Mouse (Mus musculus): ENCODE data around the gene Nfu1. TPM values are rescaled to one million over a fixed set of nuclear protein-coding genes. Genes with fewer than 3 reads are reported as not detected.

Nfu1 gene
- 93.0 and 97.9 TPM in 2 replicates for polyA plus RNA-seq (2015; fragmentation: Nextera tagmentation; extraction: Ambion mirVana)

DNA sequence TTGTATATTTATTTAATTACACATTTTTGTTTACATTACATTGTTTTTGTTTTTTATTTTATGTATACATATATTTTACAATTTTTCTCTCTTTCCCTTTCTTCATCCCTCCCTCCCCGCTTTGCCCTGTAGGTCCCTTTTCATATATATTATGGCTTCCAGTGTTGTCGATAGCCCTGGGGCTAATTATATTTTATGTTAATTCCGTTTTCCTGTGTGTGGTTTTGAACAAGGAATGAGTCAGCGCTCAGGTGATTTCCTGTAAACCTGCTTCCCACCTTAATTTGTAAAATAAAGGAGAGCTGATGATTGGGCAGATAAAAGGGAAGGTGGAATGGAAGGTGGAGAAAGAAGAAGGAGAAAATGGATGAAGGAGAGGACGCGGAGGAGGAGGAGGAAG lies at the start of gene Nfu1:
Nfu1 (plus strand) TSS at position 350 of the 400 bp plus-strand sequence.
- Histone ChIP-seq H3K27ac (peak within 1 kb of the TSS; percentile 85), H3K9me3 (no peaks in the 10 kb centered on the region), H3K9ac (peak within 1 kb of the TSS; percentile 89), H3K4me1 (peaks cover 4% of the 10 kb centered on the region; the same call in 1 of the 2 replicates), H3K4me2 (peak within 1 kb of the TSS; percentile 57), H3K27me3 (replicated peaks) (no peaks in the 10 kb centered on the region), H3K36me3 (0 out of 2 replicates have a peak, but pooled peaks cover 2% of the 10 kb centered on the region), H3K4me3 (replicated peaks) (peak within 1 kb of the TSS; percentile 93)
- no peak for ATAC-seq (ENCODE audit: insufficient read depth, low FRiP score, low read depth)
- 73% methylated on average over 6 of the region's 6 CpGs for WGBS

DNA sequence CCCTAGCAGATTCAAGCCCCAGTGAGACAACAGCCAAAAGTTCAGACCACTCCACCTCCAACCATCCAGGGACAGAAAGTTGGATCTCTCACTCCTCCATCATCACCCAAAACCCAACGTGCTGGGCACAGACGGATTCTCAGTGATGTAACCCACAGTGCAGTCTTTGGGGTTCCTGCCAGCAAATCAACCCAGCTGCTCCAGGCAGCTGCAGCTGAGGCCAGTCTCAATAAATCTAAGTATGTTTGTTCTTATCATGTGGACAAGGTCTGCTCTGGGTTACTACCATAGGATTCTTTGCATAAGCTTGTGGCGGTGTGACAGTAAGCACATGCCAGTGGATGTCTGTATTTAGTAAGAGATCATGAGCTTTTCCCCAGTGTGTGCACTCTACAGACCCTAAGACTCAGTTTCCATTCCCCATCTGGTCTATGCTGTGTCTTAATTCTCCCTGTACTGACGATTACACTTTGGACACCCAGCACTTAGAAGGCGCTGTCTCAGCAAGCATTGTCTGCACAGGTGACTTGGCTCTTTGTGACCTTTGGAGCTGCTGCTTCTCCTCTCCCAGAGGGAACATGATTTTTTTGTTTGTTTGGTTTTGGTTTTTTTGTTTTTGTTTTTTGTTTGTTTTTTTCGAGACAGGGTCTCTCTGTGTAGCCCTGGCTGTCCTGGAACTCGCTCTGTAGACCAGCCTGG lies 44.9 kb upstream of the Nfu1 start:
- no peak for ATAC-seq (ENCODE audit: insufficient read depth, low FRiP score, low read depth)

DNA sequence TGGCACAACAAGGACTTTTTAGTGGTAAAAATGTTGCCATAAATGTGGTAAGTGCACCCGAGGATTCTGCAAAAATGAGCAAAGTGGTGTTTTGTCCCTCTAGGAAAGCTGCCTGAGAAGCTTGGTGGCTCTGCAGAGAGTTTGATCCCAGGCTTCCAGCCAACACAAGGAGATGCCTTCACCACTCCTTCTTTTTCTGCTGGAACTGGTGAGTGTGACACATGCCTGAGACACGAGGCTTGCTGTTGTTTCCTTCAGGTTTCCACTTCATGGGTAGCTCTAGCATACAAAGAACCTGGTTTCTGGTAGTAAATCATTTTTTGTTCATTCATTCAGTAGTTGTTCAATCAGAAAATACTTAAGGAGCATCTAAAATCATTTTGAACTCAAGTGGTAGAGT lies 41.9 kb upstream of the Nfu1 start:
- Histone ChIP-seq H3K9me3 (no peaks in the 10 kb centered on the region), H3K27ac (no peak overlapping the region), H3K36me3 (peaks cover 27% of the 10 kb centered on the region), H3K4me1 (no peaks in the 10 kb centered on the region), H3K27me3 (replicated peaks) (no peaks in the 10 kb centered on the region), H3K4me2 (no peak overlapping the region), H3K9ac (no peak overlapping the region), H3K4me3 (replicated peaks) (no peak overlapping the region)
- ATAC-seq (ENCODE audit: insufficient read depth, low FRiP score, low read depth) = no peak
- WGBS = 77% methylated on average over 2 of the region's 2 CpGs

More for the DNA sequence above, 44.9 kb upstream of the Nfu1 start:
- H3K27me3 ChIP-seq (replicated peaks) = no peaks in the 10 kb centered on the region
- H3K4me2 ChIP-seq = no peak overlapping the region
- no peaks in the 10 kb centered on the region for H3K4me1 ChIP-seq
- whole genome bisulfite sequencing = 85% methylated on average over 7 of the region's 7 CpGs
- no peak overlapping the region for H3K9ac ChIP-seq
- H3K36me3 ChIP-seq = peaks cover 37% of the 10 kb centered on the region
- H3K27ac ChIP-seq = no peak overlapping the region
- no peaks in the 10 kb centered on the region for H3K9me3 ChIP-seq
- no peak overlapping the region for H3K4me3 ChIP-seq (replicated peaks)

DNA sequence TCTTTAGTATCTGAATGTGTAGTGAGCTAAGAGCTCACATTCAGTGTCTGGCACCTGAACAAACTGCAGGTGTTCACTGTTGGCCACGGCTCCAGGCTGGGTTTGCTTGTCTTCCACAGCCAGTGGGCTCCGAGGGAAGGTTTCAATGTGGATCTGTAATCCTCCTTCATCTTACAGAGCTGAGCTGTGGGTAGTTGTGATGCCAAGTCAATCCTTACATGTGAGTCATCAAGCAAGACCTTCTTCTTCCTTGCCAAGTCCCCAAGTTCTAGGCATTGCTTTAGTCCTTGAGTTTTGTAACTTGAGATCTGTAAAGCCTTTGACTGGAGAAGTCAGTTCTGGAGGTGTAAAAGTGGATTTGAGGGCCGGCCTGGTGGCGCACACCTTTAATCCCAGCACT lies 35.1 kb upstream of the Nfu1 start:
- no peak overlapping the region for H3K9ac ChIP-seq
- no peak overlapping the region for H3K4me3 ChIP-seq (replicated peaks)
- H3K4me2 ChIP-seq = no peak overlapping the region
- no peaks in the 10 kb centered on the region for H3K4me1 ChIP-seq
- no peaks in the 10 kb centered on the region for H3K27me3 ChIP-seq (replicated peaks)
- 96% methylated on average over 4 of the region's 4 CpGs for WGBS
- H3K36me3 ChIP-seq = peaks cover 26% of the 10 kb centered on the region
- H3K27ac ChIP-seq = no peak overlapping the region
- no peak for ATAC-seq (ENCODE audit: insufficient read depth, low FRiP score, low read depth)
- no peaks in the 10 kb centered on the region for H3K9me3 ChIP-seq

GRCm38 (mm10) chr6:86978156-86978908 lies 30.7 kb upstream of the Nfu1 start:
- no peak overlapping the region for H3K27ac ChIP-seq
- no peak for ATAC-seq (ENCODE audit: insufficient read depth, low FRiP score, low read depth)
- WGBS = 64% methylated on average over 8 of the region's 8 CpGs

GRCm38 (mm10) chr6:86978909-86979265 lies 30.1 kb upstream of the Nfu1 start:
- no peak; the same call in 1 of the 2 replicates for ATAC-seq (ENCODE audit: insufficient read depth, low FRiP score, low read depth)
- no peaks in the 10 kb centered on the region for H3K27me3 ChIP-seq (replicated peaks)
- WGBS = 47% methylated on average over 6 of the region's 6 CpGs
- peaks cover 10% of the 10 kb centered on the region for H3K36me3 ChIP-seq
- H3K4me3 ChIP-seq (replicated peaks) = no peak overlapping the region
- no peak overlapping the region for H3K4me2 ChIP-seq
- no peak overlapping the region for H3K27ac ChIP-seq
- H3K9ac ChIP-seq = no peak overlapping the region
- H3K4me1 ChIP-seq = no peaks in the 10 kb centered on the region
- H3K9me3 ChIP-seq = no peaks in the 10 kb centered on the region

More at GRCm38 (mm10) chr6:86978156-86978908, 30.7 kb upstream of the Nfu1 start:
- Histone ChIP-seq H3K4me3 (replicated peaks) (no peak overlapping the region), H3K4me2 (no peak overlapping the region), H3K36me3 (peaks cover 14% of the 10 kb centered on the region), H3K9me3 (no peaks in the 10 kb centered on the region), H3K4me1 (no peaks in the 10 kb centered on the region), H3K9ac (no peak overlapping the region), H3K27me3 (replicated peaks) (no peaks in the 10 kb centered on the region)

GRCm38 (mm10) chr6:86981206-86981605 lies 27.8 kb upstream of the Nfu1 start:
- Histone ChIP-seq H3K36me3 (peaks cover 6% of the 10 kb centered on the region), H3K4me1 (no peaks in the 10 kb centered on the region), H3K4me2 (no peak overlapping the region), H3K27ac (no peak overlapping the region), H3K27me3 (replicated peaks) (no peaks in the 10 kb centered on the region), H3K9me3 (no peaks in the 10 kb centered on the region), H3K9ac (no peak overlapping the region), H3K4me3 (replicated peaks) (no peak overlapping the region)
- ATAC-seq (ENCODE audit: insufficient read depth, low FRiP score, low read depth) = no peak
- 84% methylated on average over 2 of the region's 2 CpGs for WGBS

GRCm38 (mm10) chr6:86985314-86986106 lies 23.5 kb upstream of the Nfu1 start:
- Histone ChIP-seq H3K4me1 (no peaks in the 10 kb centered on the region), H3K9me3 (no peaks in the 10 kb centered on the region), H3K27ac (no peak overlapping the region), H3K4me2 (no peak overlapping the region), H3K9ac (no peak overlapping the region), H3K4me3 (replicated peaks) (no peak overlapping the region), H3K27me3 (replicated peaks) (no peaks in the 10 kb centered on the region), H3K36me3 (no peaks in the 10 kb centered on the region)
- no peak for ATAC-seq (ENCODE audit: insufficient read depth, low FRiP score, low read depth)
- 82% methylated on average over 8 of the region's 8 CpGs for WGBS

DNA sequence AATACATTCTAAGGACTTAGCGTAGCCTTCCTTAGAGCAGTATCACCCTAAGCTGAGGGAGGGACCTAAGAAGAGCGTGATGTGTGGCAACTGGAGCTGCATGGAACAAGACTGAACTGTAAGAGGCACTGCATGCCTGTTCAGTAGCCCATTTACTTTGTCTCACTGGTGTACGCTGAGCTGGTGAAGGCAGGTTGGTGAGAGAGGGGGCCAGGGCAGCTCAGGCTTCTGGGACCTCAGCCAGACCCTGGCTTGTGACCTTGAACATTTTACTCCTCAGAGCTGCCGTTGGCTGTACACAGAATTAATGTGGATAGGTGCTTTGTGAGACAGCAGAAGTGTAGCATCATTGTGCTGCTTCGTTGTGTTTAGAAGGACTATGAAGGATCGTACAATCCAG lies 19.5 kb upstream of the Nfu1 start:
- no peaks in the 10 kb centered on the region for H3K36me3 ChIP-seq
- H3K27ac ChIP-seq = no peak overlapping the region
- H3K27me3 ChIP-seq (replicated peaks) = no peaks in the 10 kb centered on the region
- no peak overlapping the region for H3K4me3 ChIP-seq (replicated peaks)
- no peaks in the 10 kb centered on the region for H3K4me1 ChIP-seq
- 80% methylated on average over 6 of the region's 6 CpGs for WGBS
- no peaks in the 10 kb centered on the region for H3K9me3 ChIP-seq
- no peak overlapping the region for H3K9ac ChIP-seq
- H3K4me2 ChIP-seq = no peak overlapping the region
- ATAC-seq (ENCODE audit: insufficient read depth, low FRiP score, low read depth) = no peak

- no peaks in the 10 kb centered on the region for H3K27me3 ChIP-seq (replicated peaks)
- ATAC-seq (ENCODE audit: insufficient read depth, low FRiP score, low read depth) = no peak
- no peaks in the 10 kb centered on the region for H3K4me1 ChIP-seq
- 92% methylated on average over 3 of the region's 3 CpGs for WGBS
- no peak overlapping the region for H3K4me3 ChIP-seq (replicated peaks)
- no peak overlapping the region for H3K4me2 ChIP-seq
- no peaks in the 10 kb centered on the region for H3K9me3 ChIP-seq
- peaks cover 2% of the 10 kb centered on the region; the same call in 1 of the 2 replicates for H3K36me3 ChIP-seq
- no peak overlapping the region for H3K9ac ChIP-seq
- H3K27ac ChIP-seq = no peak overlapping the region
These were observed 18.0 kb upstream of the Nfu1 start for GRCm38 (mm10) chr6:86991041-86991440.

DNA sequence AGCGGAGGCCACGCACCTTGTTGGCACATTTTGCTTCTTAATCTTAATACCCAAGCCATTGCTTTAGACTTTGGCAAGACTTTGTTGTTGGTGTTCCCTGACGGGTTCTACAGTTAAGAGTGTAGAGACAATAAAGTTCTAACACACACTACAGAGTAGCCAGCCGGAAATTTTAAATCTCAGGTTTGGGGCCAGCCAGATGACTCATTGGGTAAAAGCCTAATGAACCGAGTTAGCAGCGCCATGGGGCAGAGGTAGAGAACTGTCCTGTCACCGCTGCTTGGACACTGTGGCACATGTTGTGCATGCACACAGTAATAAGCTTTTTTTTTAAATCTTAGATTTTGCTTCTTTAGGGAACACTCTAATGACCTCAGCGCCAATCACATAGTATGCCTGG lies 16.7 kb upstream of the Nfu1 start:
- peaks cover 10% of the 10 kb centered on the region for H3K36me3 ChIP-seq
- no peaks in the 10 kb centered on the region for H3K27me3 ChIP-seq (replicated peaks)
- 93% methylated on average over 8 of the region's 8 CpGs for WGBS
- no peaks in the 10 kb centered on the region for H3K4me1 ChIP-seq
- no peak overlapping the region for H3K4me2 ChIP-seq
- no peak overlapping the region for H3K27ac ChIP-seq
- H3K4me3 ChIP-seq (replicated peaks) = no peak overlapping the region
- no peaks in the 10 kb centered on the region for H3K9me3 ChIP-seq
- no peak overlapping the region for H3K9ac ChIP-seq
- no peak for ATAC-seq (ENCODE audit: insufficient read depth, low FRiP score, low read depth)

GRCm38 (mm10) chr6:86994254-86994653 lies 14.8 kb upstream of the Nfu1 start:
- Histone ChIP-seq H3K4me2 (no peak overlapping the region), H3K9me3 (no peaks in the 10 kb centered on the region), H3K4me3 (replicated peaks) (no peak overlapping the region), H3K27me3 (replicated peaks) (no peaks in the 10 kb centered on the region), H3K9ac (no peak overlapping the region), H3K36me3 (peaks cover 17% of the 10 kb centered on the region), H3K4me1 (no peaks in the 10 kb centered on the region), H3K27ac (no peak overlapping the region)
- WGBS = 76% methylated on average over 4 of the region's 4 CpGs
- ATAC-seq (ENCODE audit: insufficient read depth, low FRiP score, low read depth) = no peak
